Mouse (Mus musculus): ENCODE measurements around the gene Esrrg.

- no peak for TF ChIP-seq POLR2A (IDR thresholded peaks at IDR 0.05; ENCODE audit: extremely low read depth, insufficient read depth, low read length)
- TF ChIP-seq CTCF (IDR thresholded peaks at IDR 0.05; ENCODE audit: extremely low read depth, insufficient read depth, low read length), result no peak
Measured at GRCm38 (mm10) chr1:187586541-187587075, 22.0 kb upstream of the Esrrg start.
